Mouse (Mus musculus) limb, embryonic 12.5 days (tissue): ENCODE measurements around the gene Six3. TPM values are rescaled to one million over a fixed set of nuclear protein-coding genes. Genes with fewer than 3 reads are reported as not detected.

Experiments
- ATAC-seq: fragments of 200-750 bp; cut with Nextera tagmentation; 2 replicates; pipeline ENCODE4 v1.8.0; 2017; ENCODE audit warnings: low read depth, moderate TSS enrichment; ENCODE audit not compliant: insufficient number of reproducible peaks, insufficient read depth, low FRiP score, low TSS enrichment
- H3K27ac ChIP-seq: fragments of 300-500 bp; sonication (generic); 2 replicates; pipeline ENCODE4 v1.5.1; 2016; ENCODE audit warnings: mild to moderate bottlenecking, moderate library complexity
- H3K27me3 ChIP-seq: fragments of 300-500 bp; sonication (generic); 2 replicates; pipeline ENCODE4 v1.6.1; 2016; ENCODE audit warnings: mild to moderate bottlenecking, moderate library complexity
- H3K36me3 ChIP-seq: fragments of 300-500 bp; sonication (generic); 2 replicates; pipeline ENCODE4 v1.6.1; 2016; ENCODE audit warnings: mild to moderate bottlenecking, moderate library complexity
- H3K4me1 ChIP-seq: fragments of 300-500 bp; sonication (generic); replicated peaks from 2 replicates; pipeline ENCODE4 v1.6.1; 2016
- H3K4me2 ChIP-seq: fragments of 300-500 bp; sonication (generic); 2 replicates; pipeline ENCODE4 v1.6.1; 2016; ENCODE audit warnings: mild to moderate bottlenecking, moderate library complexity
- H3K4me3 ChIP-seq: fragments of 300-500 bp; sonication (generic); replicated peaks from 2 replicates; pipeline ENCODE4 v1.5.1; 2016; ENCODE audit warnings: mild to moderate bottlenecking
- H3K9ac ChIP-seq: fragments of 300-500 bp; sonication (generic); replicated peaks from 2 replicates; pipeline ENCODE4 v1.6.1; 2016; ENCODE audit warnings: mild to moderate bottlenecking, moderate library complexity
- H3K9me3 ChIP-seq: fragments of 300-500 bp; sonication (generic); 2 replicates; pipeline ENCODE4 v1.6.1; 2016; ENCODE audit warnings: mild to moderate bottlenecking, moderate library complexity
- WGBS: fragments of 180-500 bp; shearing (Covaris S2); methylation state at CpG from one replicate; pipeline ENCODE4 v1.1.7; 2016; 5-methylcytosine and 5-hydroxymethylcytosine counted together
- polyA plus RNA-seq: library from polyadenylated mRNA; unstranded; fragments of >200 nt; fragmentation: Nextera tagmentation; extraction: Ambion mirVana; gene quantifications from 2 replicates; pipeline ENCODE4 v1.2.1, GENCODE M21; 2016

The Six3 gene
- polyA plus RNA-seq, 1 experiment from 2014 or later = not detected

DNA sequence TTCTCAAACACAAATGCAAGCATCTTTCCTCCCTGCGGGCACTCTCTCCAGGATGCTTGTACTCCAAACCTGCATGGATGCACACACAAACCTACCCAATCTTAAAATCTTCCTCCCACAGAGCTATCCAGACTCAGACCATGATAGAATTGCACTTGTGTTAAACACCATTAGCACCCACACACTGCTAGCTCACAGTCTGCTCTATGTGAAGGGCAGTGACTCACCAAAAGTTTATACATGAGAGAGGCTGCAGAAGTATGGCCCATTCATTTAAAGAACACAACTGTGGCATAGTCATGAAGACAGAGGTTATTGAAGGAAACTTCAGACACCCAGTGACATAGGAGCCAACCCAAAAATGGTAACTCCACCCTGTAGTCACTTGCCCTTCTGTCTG lies 16.0 kb downstream of the Six3 start:
- Histone ChIP-seq H3K9me3 (no peaks in the 10 kb centered on the region), H3K4me2 (no peak overlapping the region), H3K4me3 (no peak overlapping the region), H3K27me3 (peaks cover 94% of the 10 kb centered on the region), H3K4me1 (no peaks in the 10 kb centered on the region), H3K9ac (no peak overlapping the region), H3K36me3 (no peaks in the 10 kb centered on the region), H3K27ac (no peak overlapping the region)
- ATAC-seq = no peak
- 88% methylated on average over 1 of the region's 1 CpGs for WGBS

DNA sequence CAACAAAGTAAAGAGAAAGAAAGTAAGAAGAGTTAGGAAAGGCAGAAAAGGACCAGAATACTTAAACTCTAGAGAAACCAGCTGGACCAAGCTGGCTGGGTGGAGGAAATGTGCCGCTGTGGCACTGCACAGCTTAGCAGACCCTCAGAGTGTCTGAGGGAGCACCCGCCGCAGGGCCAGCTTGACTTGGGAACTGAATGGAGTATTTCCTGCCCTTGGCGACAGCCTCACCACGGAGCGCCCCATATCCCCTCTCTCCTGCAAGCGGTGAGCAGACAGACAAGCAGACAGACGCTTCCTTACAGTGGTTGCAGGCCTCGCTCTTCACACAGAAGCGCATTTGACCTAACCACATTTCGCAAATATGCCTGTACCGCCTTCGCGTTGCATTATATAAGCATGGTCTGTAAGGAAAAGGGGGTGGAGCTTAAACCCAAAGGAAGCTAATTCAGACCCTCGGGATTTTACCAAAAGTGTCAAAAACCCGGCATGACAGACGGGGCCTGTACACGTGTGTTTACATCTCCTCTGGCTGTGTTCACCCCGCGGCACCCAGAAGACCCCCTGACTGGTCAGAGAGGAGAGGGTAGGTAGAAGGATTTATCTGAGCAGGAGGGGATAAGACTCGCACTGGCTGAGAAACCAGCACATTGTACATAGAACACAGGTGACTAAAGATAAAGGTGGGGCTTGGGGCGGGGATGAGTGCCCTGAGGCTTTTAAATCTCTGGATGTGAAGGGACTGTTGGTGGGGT lies 17.1 kb downstream of the Six3 start:
- Histone ChIP-seq H3K4me3 (no peak overlapping the region), H3K36me3 (no peaks in the 10 kb centered on the region), H3K4me1 (no peaks in the 10 kb centered on the region)

DNA sequence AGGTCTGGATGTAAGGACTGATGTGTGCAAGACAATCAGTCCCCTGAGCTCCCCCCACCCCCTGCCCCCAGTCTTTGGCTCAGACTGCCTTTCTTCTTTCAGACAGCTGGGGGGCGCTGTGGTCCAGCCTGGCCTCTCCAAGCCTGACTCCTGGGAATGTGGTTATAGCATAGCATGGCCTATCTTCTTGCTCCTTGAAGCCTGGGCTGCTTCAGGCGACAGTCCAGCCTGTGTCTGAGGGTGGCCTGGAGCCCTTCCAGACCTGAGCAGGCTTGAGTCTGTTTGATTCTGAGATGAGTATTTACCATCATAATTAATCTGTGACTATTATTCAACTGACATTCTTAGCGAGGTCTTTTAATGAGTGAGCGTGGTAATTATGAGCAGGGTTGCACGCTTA lies 17.7 kb downstream of the Six3 start:
- Histone ChIP-seq H3K27ac (no peak overlapping the region), H3K4me1 (no peaks in the 10 kb centered on the region), H3K4me2 (no peak overlapping the region), H3K4me3 (no peak overlapping the region), H3K27me3 (peaks cover 82% of the 10 kb centered on the region), H3K36me3 (no peaks in the 10 kb centered on the region), H3K9me3 (no peaks in the 10 kb centered on the region), H3K9ac (no peak overlapping the region)
- ATAC-seq = no peak
- 51% methylated on average over 5 of the region's 5 CpGs for WGBS

More for the DNA sequence above, 17.1 kb downstream of the Six3 start:
- Histone ChIP-seq H3K9me3 (no peaks in the 10 kb centered on the region), H3K4me2 (peak overlapping the region; percentile 19; the same call in 1 of the 2 replicates), H3K27ac (no peak overlapping the region), H3K9ac (0 out of 2 replicates have a peak overlapping the region, but pooled peaks have one; percentile 18), H3K27me3 (peaks cover 89% of the 10 kb centered on the region)
- ATAC-seq = no peak
- WGBS = 45% methylated on average over 22 of the region's 22 CpGs

DNA sequence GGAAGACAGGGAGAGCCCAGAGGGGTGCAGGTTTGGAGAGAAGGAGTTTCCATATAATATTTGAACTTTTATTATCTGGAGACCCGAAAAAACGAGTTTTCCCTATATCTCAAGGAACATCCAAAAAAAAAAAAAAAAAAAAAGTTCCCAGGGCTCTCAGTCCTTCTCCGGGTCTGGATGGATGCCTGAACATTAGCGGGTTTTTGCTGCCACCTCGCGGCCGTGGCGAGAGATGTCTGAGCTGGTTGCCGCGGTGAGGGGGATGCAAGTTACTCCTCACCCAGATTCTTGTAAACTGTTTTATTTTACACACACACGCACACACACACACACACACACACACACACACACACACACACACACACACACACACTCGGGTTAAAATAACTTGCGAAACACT lies 20.2 kb downstream of the Six3 start:
- Histone ChIP-seq H3K4me2 (peak overlapping the region; percentile 27; the same call in 1 of the 2 replicates), H3K27ac (no peak overlapping the region), H3K4me3 (no peak overlapping the region), H3K9ac (no peak overlapping the region), H3K27me3 (peaks cover 78% of the 10 kb centered on the region), H3K36me3 (no peaks in the 10 kb centered on the region), H3K9me3 (no peaks in the 10 kb centered on the region), H3K4me1 (no peaks in the 10 kb centered on the region)
- 3% methylated on average over 13 of the region's 13 CpGs for WGBS
- no peak for ATAC-seq

DNA sequence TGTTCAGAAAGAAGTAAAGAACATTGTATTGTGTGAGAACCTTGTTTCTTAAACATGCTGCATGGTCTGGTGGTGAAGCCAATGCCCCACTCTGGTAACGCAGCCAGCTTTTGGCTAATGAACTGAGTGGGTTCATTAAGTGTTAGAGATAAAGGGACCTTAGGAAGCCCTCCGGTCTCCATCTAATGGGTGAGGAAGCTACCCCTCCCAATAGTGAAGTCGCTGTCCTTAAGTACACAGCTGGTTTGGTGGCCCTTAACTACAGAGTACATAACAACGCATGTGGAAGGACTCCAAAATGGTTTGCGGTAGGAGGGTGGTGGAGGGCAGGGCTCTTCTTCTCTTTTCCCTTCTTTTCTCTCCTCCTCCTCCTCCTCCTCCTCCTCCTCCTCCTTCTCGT lies 24.5 kb downstream of the Six3 start:
- Histone ChIP-seq H3K36me3 (no peaks in the 10 kb centered on the region), H3K9me3 (no peaks in the 10 kb centered on the region), H3K4me3 (no peak overlapping the region), H3K27ac (no peak overlapping the region), H3K4me2 (no peak overlapping the region), H3K27me3 (peaks cover 74% of the 10 kb centered on the region), H3K9ac (no peak overlapping the region), H3K4me1 (no peaks in the 10 kb centered on the region)
- 60% methylated on average over 5 of the region's 6 CpGs for WGBS
- no peak for ATAC-seq

DNA sequence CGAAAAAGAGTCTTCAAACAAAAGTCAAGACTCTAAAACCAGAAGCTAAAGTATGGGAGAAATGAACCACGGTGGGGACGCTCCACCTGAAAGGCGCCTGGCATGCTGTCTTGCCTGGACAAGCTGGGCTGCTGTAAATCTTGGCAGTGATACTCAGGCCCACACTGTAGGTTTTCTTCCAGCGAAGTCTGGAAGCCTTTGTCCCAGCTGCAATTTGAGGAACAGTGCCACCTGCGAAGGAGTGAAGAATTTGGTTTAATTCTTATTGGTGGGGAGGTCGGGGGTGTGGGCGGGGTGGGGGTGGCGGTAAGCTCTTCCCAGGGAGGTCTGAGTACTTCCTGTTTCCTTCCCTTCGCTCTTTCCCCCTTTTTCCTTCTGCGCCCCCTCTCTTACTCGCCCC lies 31.9 kb downstream of the Six3 start:
- H3K9ac ChIP-seq = peak overlapping the region; percentile 37; the same call in 1 of the 2 replicates
- peak overlapping the region; percentile 43 for H3K4me3 ChIP-seq
- H3K27ac ChIP-seq = 0 out of 2 replicates have a peak overlapping the region, but pooled peaks have one; percentile 50
- H3K4me2 ChIP-seq = peak overlapping the region; percentile 77
- no peaks in the 10 kb centered on the region for H3K9me3 ChIP-seq
- ATAC-seq = peak; percentile 16; the same call in 1 of the 2 replicates
- WGBS = 11% methylated on average over 8 of the region's 12 CpGs
- H3K27me3 ChIP-seq = peaks cover 78% of the 10 kb centered on the region
- H3K36me3 ChIP-seq = no peaks in the 10 kb centered on the region
- peaks cover 12% of the 10 kb centered on the region for H3K4me1 ChIP-seq

DNA sequence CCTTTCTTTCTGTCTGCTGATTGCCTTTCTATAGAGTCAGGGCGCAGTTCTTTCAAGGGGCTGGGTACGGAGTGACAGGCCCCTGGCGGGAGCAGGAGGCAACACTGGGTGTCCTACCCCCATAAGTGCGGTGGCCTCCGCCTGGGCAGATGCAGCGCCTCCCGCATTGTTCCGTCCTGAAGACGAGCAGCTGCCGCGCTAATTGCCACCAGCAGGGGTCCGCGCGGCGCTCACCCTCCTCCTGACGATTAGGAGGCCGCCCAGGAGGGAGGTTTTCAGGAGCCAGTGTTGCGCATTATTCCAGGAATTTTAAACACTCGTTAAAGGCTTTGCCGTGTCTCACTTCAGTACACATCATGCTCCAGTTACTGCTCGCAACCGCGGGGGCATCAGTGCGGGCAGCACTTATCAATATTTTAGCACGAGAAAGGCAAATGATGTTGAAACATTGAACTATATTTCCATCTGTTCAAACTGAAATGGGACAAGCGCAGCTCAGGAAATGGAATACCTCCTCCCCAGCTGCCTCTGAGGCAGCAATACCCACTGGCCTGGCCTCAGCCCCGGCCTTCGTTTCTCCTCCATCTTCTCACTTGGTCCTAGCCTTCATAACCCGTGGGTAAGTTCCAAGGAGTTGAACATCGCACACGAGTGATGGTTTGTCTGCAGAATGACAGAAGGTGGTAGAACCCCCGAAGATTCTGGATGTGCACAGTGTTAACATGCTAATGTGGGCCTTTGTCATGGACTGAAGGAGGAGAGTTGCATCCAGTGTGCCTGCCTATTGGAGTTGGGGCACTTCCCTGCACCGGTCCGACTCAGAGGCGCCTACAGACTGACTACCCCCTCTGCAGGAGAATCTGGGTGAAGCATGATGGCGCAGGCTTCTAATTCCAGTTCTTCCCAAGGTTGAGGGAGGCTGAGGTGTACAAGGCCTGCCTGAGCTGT lies 32.6 kb downstream of the Six3 start:
- peaks cover 77% of the 10 kb centered on the region for H3K27me3 ChIP-seq
- H3K27ac ChIP-seq = 0 out of 2 replicates have a peak overlapping the region, but pooled peaks have one; percentile 50
- peak overlapping the region; percentile 77 for H3K4me2 ChIP-seq
- peak; percentile 48; the same call in 1 of the 2 replicates for ATAC-seq
- H3K4me3 ChIP-seq = peak overlapping the region; percentile 43
- H3K9ac ChIP-seq = peak overlapping the region; percentile 37; the same call in 1 of the 2 replicates
- WGBS = 2% methylated on average over 36 of the region's 36 CpGs
- H3K4me1 ChIP-seq = peaks cover 12% of the 10 kb centered on the region
- H3K36me3 ChIP-seq = no peaks in the 10 kb centered on the region
- no peaks in the 10 kb centered on the region for H3K9me3 ChIP-seq

DNA sequence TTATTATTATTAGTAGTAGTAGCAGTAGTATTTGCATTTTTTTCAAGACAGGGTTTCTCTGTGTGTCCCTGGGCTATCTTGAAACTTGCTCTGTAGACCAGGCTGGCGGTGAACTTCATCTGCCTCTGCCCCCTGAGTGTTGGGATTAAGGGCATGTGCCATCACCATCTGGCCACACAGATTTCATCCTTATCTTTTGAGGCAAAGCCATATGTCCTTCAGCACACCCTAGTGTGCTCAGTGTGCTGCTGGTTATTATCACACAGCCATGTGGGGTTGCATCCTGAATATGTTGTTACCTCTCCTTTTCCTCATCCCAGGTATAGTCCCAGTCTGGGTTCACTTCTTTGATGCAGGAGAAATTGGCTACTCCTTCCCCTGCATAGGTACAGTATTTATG lies 46.6 kb downstream of the Six3 start:
- H3K4me2 ChIP-seq = no peak overlapping the region
- H3K4me1 ChIP-seq = peaks cover 9% of the 10 kb centered on the region
- H3K4me3 ChIP-seq = no peak overlapping the region
- H3K27me3 ChIP-seq = peaks cover 42% of the 10 kb centered on the region
- no peak for ATAC-seq
- no peak overlapping the region for H3K27ac ChIP-seq
- H3K9me3 ChIP-seq = no peaks in the 10 kb centered on the region
- H3K36me3 ChIP-seq = no peaks in the 10 kb centered on the region
- no peak overlapping the region for H3K9ac ChIP-seq
- 90% methylated on average over 1 of the region's 1 CpGs for WGBS

DNA sequence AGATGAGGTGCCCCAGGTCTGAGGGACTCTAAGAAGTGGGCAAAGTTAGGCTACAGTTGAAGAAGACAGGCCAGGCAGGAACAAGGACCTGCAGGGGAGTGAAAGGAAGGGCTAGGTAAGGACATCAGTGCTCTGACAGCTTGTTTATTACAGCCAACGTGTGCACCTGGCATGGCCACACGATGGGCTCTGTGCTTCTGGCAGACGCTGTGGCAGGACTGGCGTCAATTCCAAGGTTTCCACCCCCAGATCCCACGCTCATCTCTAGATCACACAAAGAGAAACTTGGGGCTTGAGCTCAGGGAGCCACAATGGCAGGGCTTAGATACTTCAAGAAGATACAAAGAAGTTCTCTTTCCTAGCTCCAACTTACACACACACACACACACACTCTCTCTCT lies 48.1 kb downstream of the Six3 start:
- peaks cover 50% of the 10 kb centered on the region for H3K27me3 ChIP-seq
- H3K9me3 ChIP-seq = no peaks in the 10 kb centered on the region
- H3K27ac ChIP-seq = no peak overlapping the region
- H3K36me3 ChIP-seq = no peaks in the 10 kb centered on the region
- H3K4me2 ChIP-seq = no peak overlapping the region
- H3K9ac ChIP-seq = no peak overlapping the region
- H3K4me3 ChIP-seq = no peak overlapping the region
- H3K4me1 ChIP-seq = peaks cover 9% of the 10 kb centered on the region
- WGBS = 64% methylated on average over 5 of the region's 5 CpGs
- no peak for ATAC-seq

DNA sequence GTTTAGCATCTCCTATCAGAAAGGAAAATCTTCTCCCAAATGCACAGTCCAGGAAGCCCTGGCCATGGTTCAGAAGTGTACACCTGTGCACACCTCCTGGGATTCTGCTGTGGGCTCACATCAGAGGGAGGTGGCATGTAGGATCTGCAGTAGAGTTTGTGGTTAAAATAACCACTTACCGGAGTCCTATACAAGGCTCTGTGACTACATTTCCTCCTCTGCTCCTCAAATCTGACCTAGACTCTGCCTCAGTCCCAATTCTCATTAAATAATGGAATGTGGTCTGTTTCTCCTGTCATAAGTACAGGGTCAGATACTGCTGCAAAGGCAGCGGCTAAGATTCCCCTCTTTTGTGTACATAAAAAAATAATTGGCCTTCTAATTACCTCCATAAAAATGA lies 50.8 kb downstream of the Six3 start:
- Histone ChIP-seq H3K4me2 (peak overlapping the region; percentile 60), H3K4me3 (peak overlapping the region; percentile 32; the same call in 1 of the 2 replicates), H3K36me3 (no peaks in the 10 kb centered on the region), H3K27me3 (peaks cover 65% of the 10 kb centered on the region), H3K27ac (no peak overlapping the region), H3K4me1 (peaks cover 9% of the 10 kb centered on the region), H3K9ac (no peak overlapping the region), H3K9me3 (no peaks in the 10 kb centered on the region)
- ATAC-seq = no peak; the same call in 1 of the 2 replicates
- WGBS = 20% methylated on average over 2 of the region's 2 CpGs
